Mouse (Mus musculus) CD4-positive, CD25-positive, alpha-beta regulatory T cell (primary cell): Measurements from ENCODE around the gene Pigl. TPM values are rescaled to one million over a fixed set of nuclear protein-coding genes. Genes with fewer than 3 reads are reported as not detected.

Experiments
- polyA plus RNA-seq: library from polyadenylated mRNA; unstranded; fragments of 100-300 nt; shearing (Covaris generic); gene quantifications from one replicate; pipeline ENCODE4 v1.2.1, GENCODE M21; 2017

Pigl gene
- 11.7 TPM for polyA plus RNA-seq

GRCm38 (mm10) chr11:62458276-62458724 lies at the start of gene Pigl, which contains the start of gene Ncor1:
Pigl (plus strand) TSS chr11:62458460.
Ncor1 (minus strand) TSS chr11:62458541.

GRCm38 (mm10) chr11:62539089-62539890 lies 81.0 kb downstream of the Pigl start, which contains the start of gene Cenpv:
Cenpv (minus strand) TSS chr11:62539261.

GRCm38 (mm10) chr11:62550727-62551225 lies 92.5 kb downstream of the Pigl start, which contains the start of gene Ubb:
Ubb (plus strand) TSS chr11:62551171.

Other genes with a start within 250 kb of the Pigl start
- not detected for gene Adora2b, start 209.5 kb upstream of the Pigl start, polyA plus RNA-seq
- gene Zswim7, start 177.1 kb upstream of the Pigl start, polyA plus RNA-seq = 11.1 TPM
- 34.7 TPM for gene Ttc19, start 177.0 kb upstream of the Pigl start, polyA plus RNA-seq
- gene Ncor1, start 81 bp downstream of the Pigl start, polyA plus RNA-seq = 437 TPM
- gene Cenpv, start 80.8 kb downstream of the Pigl start, polyA plus RNA-seq = 3.5 TPM
- gene Ubb, start 92.7 kb downstream of the Pigl start, polyA plus RNA-seq = 2,356 TPM
- gene Trpv2, start 116.0 kb downstream of the Pigl start, polyA plus RNA-seq = 88.9 TPM
- gene Lrrc75a, start 190.1 kb downstream of the Pigl start, polyA plus RNA-seq = 4.2 TPM
- 44.2 TPM for gene Mmgt2, start 190.2 kb downstream of the Pigl start, polyA plus RNA-seq